Mouse (Mus musculus) Patski (cell line): Measurements from ENCODE around the gene Tmem131l. TPM values are rescaled to one million over a fixed set of nuclear protein-coding genes. Genes with fewer than 3 reads are reported as not detected.
A peak's percentile ranks its signal among the peaks of the same experiment; 100 is the strongest.
"Not testable (repeated sequence)": the region's sequence is repeated elsewhere in the genome, so short reads cannot be mapped to it uniquely, and the experiment has no call there.

Source experiments
- ATAC-seq: fragments of 100-300 bp; one replicate; pipeline ENCODE4 v1.8.0; 2021
- CTCF ChIA-PET: fragments of 350-600 bp; sonication (Branson Sonifier 250); formaldehyde crosslinking; loops from one replicate; lab custom pipeline; 2022; ENCODE audit warnings: inconsistent platforms; lab: Charles Lee
- POLR2A ChIA-PET: fragments of 350-600 bp; sonication (Branson Sonifier 250); formaldehyde crosslinking; loops from one replicate; lab custom pipeline; 2022; ENCODE audit warnings: antibody characterized with exemption, inconsistent platforms; lab: Charles Lee
- DNase-seq: peaks from one replicate; pipeline ENCODE4 v3.0.0-alpha.2; 2011; ENCODE audit warnings: low read depth, low spot score
- H3K27me3 ChIP-seq: fragments of 371-371 bp; one replicate; pipeline ENCODE4 v1.5.1; 2021
- CTCF ChIP-seq: fragments of 100-300 bp; IDR thresholded peaks from one replicate; pipeline ENCODE4 v1.5.1; 2021
- in situ Hi-C: fragments of 300-500 bp; cut with MboI; formaldehyde crosslinking; loops from 3 replicates; pipeline ENCODE4 v1.11.1; 2018; ENCODE audit warnings: low pct_unique_long_range_greater_than_20kb, mixed read lengths
- polyA plus RNA-seq: library from polyadenylated mRNA; unstranded; gene quantifications from one replicate; pipeline ENCODE4 v1.2.3, GENCODE M21; 2021

The Tmem131l gene
- polyA plus RNA-seq, 1 experiment from 2014 or later, result 24.9 TPM

DNA sequence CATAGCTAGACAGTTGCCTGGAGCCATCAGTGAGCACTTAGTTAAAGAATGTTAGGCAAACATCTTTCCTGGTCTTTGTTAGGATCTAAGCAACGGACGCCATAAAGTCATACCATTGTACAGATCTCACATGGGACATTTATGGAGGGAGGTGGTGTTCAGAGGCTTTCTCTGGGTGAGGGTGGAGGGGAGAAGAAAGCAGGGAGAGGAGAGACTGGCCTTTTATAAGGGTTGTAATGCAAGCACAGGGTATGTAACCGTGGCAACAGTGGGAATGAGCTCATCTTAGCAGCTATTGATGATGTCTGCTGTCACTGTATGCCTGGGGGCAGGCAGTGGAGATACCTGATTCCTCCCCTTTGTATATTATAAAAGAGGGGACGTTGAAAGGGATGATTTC, 163.7 kb downstream of the Tmem131l start:
- CTCF ChIA-PET, result interaction anchor here (1.1 to 1.3 kb wide), 2 partner anchors 11 to 19 kb away, joined by 5 read pairs; no protein-coding TSS in a partner anchor
- in situ Hi-C loops, result no loop called here
- ATAC-seq (peak; percentile 51), DNase-seq (no peak)
- TF ChIP-seq CTCF, result no peak
- POLR2A ChIA-PET, result no interaction called here
- H3K27me3 ChIP-seq, result no peaks in the 10 kb centered on the region

DNA sequence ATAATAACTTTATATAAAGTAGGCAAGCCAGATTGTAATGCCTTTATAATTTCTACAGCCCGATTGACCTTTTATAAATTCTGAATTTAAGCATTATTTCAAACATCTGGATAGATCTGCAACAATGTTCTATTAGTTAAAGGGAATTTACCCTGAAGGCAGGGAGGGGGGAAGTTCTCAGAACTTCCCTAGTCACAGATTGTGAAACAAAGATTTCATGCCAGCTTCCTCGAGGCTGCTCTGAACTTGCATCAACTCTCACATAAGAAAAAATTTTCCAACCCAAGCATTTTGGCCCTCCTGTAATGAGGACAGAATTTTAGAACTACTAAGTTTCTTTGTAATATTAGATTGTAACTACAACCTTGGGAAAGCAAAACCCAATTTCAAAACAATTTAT, 164.9 kb downstream of the Tmem131l start:
- H3K27me3 ChIP-seq, in situ Hi-C loops, DNase-seq, ATAC-seq, POLR2A ChIA-PET: not testable (repeated sequence)
- CTCF ChIA-PET, result interaction anchor here (1.2 kb wide), 1 partner anchor 13 kb away, joined by 3 read pairs; no protein-coding TSS in a partner anchor

DNA sequence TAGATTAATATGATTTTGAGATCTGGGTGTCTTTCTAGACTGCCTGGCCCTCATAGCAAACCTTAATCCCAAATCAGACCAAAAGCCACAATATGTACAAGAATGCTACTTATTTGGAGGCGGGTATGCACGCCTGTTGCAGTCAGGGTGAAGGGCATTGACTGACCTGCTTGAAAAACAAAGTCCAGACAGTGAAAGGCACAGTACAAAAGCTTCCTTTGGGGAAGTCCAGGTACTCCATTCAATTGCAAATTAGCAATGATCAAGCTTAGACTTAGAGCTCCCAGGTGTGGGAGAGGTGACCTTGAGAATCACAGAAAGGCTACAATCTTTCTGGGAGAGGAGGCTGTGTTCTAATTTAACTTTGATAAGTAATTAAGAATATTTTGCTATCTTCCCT, 167.1 kb downstream of the Tmem131l start:
- DNase-seq, ATAC-seq, CTCF ChIA-PET, POLR2A ChIA-PET, in situ Hi-C loops, H3K27me3 ChIP-seq: not testable (repeated sequence)

DNA sequence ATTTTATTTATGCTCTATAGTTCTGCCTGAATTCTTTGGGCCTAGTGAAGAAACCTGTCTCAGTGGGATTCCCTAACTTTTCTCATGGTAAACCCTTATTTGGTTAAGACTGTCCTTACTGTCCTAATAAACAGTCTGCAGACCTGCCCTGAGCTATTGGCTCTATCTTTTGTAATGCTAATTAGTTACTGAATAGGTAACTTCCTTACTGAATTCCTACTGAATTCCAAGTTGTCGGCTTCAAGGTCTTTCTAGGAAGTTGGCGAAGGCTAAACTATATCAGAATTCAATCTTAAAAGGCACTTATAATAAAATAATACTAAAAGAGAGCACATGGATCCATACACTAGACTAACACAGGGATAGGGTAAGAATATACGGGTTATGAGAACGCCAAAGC, 168.0 kb downstream of the Tmem131l start:
- ATAC-seq, DNase-seq, POLR2A ChIA-PET, CTCF ChIA-PET, in situ Hi-C loops, H3K27me3 ChIP-seq: not testable (repeated sequence)

- ATAC-seq, DNase-seq, H3K27me3 ChIP-seq, in situ Hi-C loops: not testable (repeated sequence)
- ChIA-PET CTCF (interaction anchor here (2.4 to 3.3 kb wide), 2 partner anchors 12 to 13 kb away, joined by 9 to 10 read pairs; no protein-coding TSS in a partner anchor), POLR2A (interaction anchor here (0.7 kb wide), 1 partner anchor 24 kb away, joined by 6 read pairs; no protein-coding TSS in a partner anchor)
Observed at GRCm38 (mm10) chr3:83871559-83871958, 168.4 kb downstream of the Tmem131l start.

GRCm38 (mm10) chr3:83869776-83870175, 170.2 kb downstream of the Tmem131l start:
- TF ChIP-seq CTCF, result no peak
- POLR2A ChIA-PET, result no interaction called here
- no peaks in the 10 kb centered on the region for H3K27me3 ChIP-seq
- in situ Hi-C loops, result no loop called here
- DNase-seq (no peak), ATAC-seq (no peak)
- CTCF ChIA-PET, result interaction anchor here (1.9 to 3.3 kb wide), 3 partner anchors 11 to 18 kb away, joined by 4 to 10 read pairs (median 9); no protein-coding TSS in a partner anchor

DNA sequence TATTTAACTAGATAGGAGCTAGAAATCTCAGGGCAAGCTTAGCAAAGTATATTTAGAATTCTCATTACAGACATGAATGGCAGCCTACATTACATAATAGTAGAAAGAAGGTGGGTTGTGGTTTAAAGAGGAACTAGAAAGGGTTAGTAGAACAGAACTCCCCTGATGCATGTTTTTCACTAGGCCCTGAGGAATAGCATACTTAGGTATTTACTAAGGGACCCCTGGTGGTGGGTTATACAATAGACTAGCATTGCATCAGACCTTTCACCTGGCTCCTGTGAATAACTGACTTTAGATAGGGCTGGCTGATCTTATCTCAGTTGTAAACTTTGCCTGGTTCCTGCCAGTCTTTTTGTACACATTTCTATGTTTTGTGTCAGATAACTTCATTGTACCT, 172.9 kb downstream of the Tmem131l start:
- CTCF ChIA-PET, result interaction anchor here (1.1 to 1.6 kb wide), 4 partner anchors 12 to 28 kb away, joined by 3 to 4 read pairs (median 4); no protein-coding TSS in a partner anchor
- ATAC-seq, result not testable (repeated sequence)

DNA sequence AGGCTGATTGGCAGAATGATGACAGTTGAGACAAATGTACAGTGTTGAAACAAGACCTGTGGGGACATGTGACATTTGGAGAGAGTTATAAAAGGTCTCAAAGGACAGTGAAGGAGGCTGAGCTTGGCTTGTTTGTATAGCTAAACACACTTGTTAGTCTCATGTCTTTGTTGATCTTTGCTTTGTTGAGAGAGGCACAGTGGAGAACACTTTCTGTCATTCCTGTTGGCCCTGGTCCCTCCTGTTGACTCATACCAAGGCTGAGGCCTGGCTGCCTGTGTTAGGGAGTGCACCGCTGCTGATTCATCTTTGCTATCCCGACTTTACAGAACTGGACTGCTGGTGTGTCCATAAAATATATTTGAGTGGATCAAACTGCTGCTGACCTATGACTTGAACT, 174.8 kb downstream of the Tmem131l start:
- in situ Hi-C loops, result no loop called here
- no peaks in the 10 kb centered on the region for H3K27me3 ChIP-seq
- CTCF ChIA-PET, result interaction anchor here (1.5 kb wide), 1 partner anchor 11 kb away, joined by 5 read pairs; no protein-coding TSS in a partner anchor
- no peak for DNase-seq
- POLR2A ChIA-PET, result no interaction called here
- ATAC-seq, result peak; percentile 74
- TF ChIP-seq CTCF, result no peak

More for the DNA sequence above, 172.9 kb downstream of the Tmem131l start:
- DNase-seq, H3K27me3 ChIP-seq, in situ Hi-C loops: not testable (repeated sequence)
- POLR2A ChIA-PET, result interaction anchor here (0.6 kb wide), 1 partner anchor 284 kb away, joined by 3 read pairs; no protein-coding TSS in a partner anchor

- DNase-seq, result no peak
- H3K27me3 ChIP-seq, result no peaks in the 10 kb centered on the region
- ATAC-seq, result no peak
- CTCF ChIA-PET, result interaction anchor here (1.5 kb wide), 1 partner anchor 12 kb away, joined by 5 read pairs; no protein-coding TSS in a partner anchor
- no peak for TF ChIP-seq CTCF
- POLR2A ChIA-PET, result no interaction called here
- in situ Hi-C loops, result no loop called here
Observed at GRCm38 (mm10) chr3:83864064-83864548, 175.9 kb downstream of the Tmem131l start.

GRCm38 (mm10) chr3:83862956-83863355, 177.0 kb downstream of the Tmem131l start:
- no peak for DNase-seq
- CTCF ChIA-PET, result interaction anchor here (1.1 to 2.5 kb wide), 3 partner anchors 12 to 37 kb away, joined by 4 to 9 read pairs (median 4); no protein-coding TSS in a partner anchor
- no peak for TF ChIP-seq CTCF
- POLR2A ChIA-PET, result no interaction called here
- no peaks in the 10 kb centered on the region for H3K27me3 ChIP-seq
- in situ Hi-C loops, result no loop called here
- ATAC-seq, result peak; percentile 71

- no peaks in the 10 kb centered on the region for H3K27me3 ChIP-seq
- ChIA-PET CTCF (interaction anchor here (0.7 to 2.6 kb wide), 5 partner anchors 8 to 55 kb away, joined by 3 to 9 read pairs (median 4); no protein-coding TSS in a partner anchor), POLR2A (no interaction called here)
- DNase-seq (no peak), ATAC-seq (peak; percentile 22)
- in situ Hi-C loops, result no loop called here
- no peak for TF ChIP-seq CTCF
Observed at GRCm38 (mm10) chr3:83859595-83859994, 180.4 kb downstream of the Tmem131l start.
